Mouse (Mus musculus) lung, adult 2 months (tissue): ENCODE data around the gene Itga10. TPM values are rescaled to one million over a fixed set of nuclear protein-coding genes. Genes with fewer than 3 reads are reported as not detected.

ENCODE experiments used
- DNase-seq: peaks from one replicate; pipeline ENCODE4 v3.0.0; 2022
- H3K4me1 ChIP-seq: fragments of 200-500 bp; 2 replicates; pipeline ENCODE4 v1.6.1; 2011; ENCODE audit warnings: low read length; ENCODE audit not compliant: control insufficient read depth, insufficient read depth
- H3K4me3 ChIP-seq: fragments of 200-500 bp; replicated peaks from 2 replicates; pipeline ENCODE3; 2011; ENCODE audit warnings: low read depth, mild to moderate bottlenecking, control low read depth, low read length; ENCODE audit errors: extremely low read depth
- CTCF ChIP-seq: fragments of 200-500 bp; IDR thresholded peaks from 2 replicates; pipeline ENCODE4 v1.5.1; 2011; ENCODE audit warnings: mild to moderate bottlenecking, low read length, control low read depth; ENCODE audit not compliant: insufficient read depth
- POLR2A ChIP-seq: fragments of 200-500 bp; IDR thresholded peaks from 2 replicates; pipeline ENCODE4 v1.6.1; 2011; ENCODE audit warnings: low read depth, mild to moderate bottlenecking, control low read depth, low read length, borderline replicate concordance; ENCODE audit errors: extremely low read depth
- WGBS: fragments of 180-500 bp; shearing (Covaris S2); methylation state at CpG from one replicate; pipeline ENCODE4 v1.1.7; 2018; 5-methylcytosine and 5-hydroxymethylcytosine counted together
- polyA plus RNA-seq: library from polyadenylated mRNA; depleted of rRNA; stranded (reverse); fragments of >200 nt; gene quantifications from 2 replicates; pipeline ENCODE4 v1.2.3, GENCODE M21; 2012

The Itga10 gene
- polyA plus RNA-seq, 1 experiment = 2.3 TPM

DNA sequence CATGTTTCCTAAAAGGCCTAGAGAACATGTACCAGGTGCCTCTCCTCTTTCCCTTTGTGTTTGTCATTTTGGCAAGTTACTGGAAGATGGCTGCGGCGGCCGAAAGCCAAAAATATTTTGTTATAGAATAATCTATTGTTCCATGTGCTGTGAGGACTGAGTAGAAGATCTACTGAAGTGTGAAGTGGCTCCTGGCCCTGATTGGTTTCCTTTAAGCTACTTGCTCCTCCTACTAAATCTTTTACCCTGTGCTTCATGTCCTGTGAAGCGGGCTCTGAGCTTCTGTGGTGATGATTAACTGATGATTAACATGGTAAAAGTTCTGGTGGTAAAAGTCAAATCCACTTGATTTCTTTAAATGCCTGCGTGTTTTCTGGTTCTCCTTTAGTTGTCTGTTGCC, 21.5 kb downstream of the Itga10 start:
- 90% methylated on average over 5 of the region's 5 CpGs for WGBS

GRCm38 (mm10) chr3:96667316-96667715, 21.9 kb downstream of the Itga10 start:
- H3K4me1 ChIP-seq = no peaks in the 10 kb centered on the region
- no peak overlapping the region for H3K4me3 ChIP-seq
- whole genome bisulfite sequencing = 46% methylated on average over 1 of the region's 1 CpGs
- TF ChIP-seq POLR2A (no peak), CTCF (0 out of 2 replicates have a peak, but pooled peaks have one; percentile 14)
- no peak for DNase-seq

More for the DNA sequence above, 21.5 kb downstream of the Itga10 start:
- Histone ChIP-seq H3K4me3 (no peak overlapping the region), H3K4me1 (no peaks in the 10 kb centered on the region)
- DNase-seq = no peak
- TF ChIP-seq CTCF (no peak), POLR2A (no peak)

DNA sequence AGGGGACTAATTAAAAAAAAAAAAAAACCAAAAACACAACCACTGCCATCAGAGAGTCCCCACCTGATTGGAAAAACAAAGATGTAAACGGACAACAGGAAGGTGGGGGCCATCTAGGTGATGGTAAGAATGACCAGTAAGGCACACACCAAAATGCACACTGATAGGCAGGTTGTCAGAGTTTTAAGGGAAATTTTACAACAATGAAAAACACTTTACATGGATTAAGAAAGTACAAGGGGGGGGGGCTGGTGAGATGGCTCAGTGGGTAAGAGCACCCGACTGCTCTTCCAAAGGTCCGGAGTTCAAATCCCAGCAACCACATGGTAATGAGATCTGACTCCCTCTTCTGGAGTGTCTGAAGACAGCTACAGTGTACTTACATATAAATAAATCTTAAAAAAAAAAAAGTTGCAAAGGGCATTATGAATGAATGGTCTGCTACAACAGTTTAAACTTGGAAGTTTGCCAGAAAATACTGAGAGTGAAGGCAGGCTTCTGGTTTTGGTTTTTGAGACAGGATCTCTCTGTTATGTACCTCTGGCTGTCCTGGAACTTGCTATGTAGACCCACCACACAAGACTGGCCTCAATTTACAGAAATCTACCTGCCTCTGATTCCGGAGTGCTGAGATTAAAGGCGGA, 23.2 kb downstream of the Itga10 start:
- H3K4me1 ChIP-seq = no peaks in the 10 kb centered on the region
- no peak for DNase-seq
- WGBS = 83% methylated on average over 5 of the region's 5 CpGs
- no peak overlapping the region for H3K4me3 ChIP-seq
- TF ChIP-seq CTCF = no peak
- TF ChIP-seq POLR2A = no peak

DNA sequence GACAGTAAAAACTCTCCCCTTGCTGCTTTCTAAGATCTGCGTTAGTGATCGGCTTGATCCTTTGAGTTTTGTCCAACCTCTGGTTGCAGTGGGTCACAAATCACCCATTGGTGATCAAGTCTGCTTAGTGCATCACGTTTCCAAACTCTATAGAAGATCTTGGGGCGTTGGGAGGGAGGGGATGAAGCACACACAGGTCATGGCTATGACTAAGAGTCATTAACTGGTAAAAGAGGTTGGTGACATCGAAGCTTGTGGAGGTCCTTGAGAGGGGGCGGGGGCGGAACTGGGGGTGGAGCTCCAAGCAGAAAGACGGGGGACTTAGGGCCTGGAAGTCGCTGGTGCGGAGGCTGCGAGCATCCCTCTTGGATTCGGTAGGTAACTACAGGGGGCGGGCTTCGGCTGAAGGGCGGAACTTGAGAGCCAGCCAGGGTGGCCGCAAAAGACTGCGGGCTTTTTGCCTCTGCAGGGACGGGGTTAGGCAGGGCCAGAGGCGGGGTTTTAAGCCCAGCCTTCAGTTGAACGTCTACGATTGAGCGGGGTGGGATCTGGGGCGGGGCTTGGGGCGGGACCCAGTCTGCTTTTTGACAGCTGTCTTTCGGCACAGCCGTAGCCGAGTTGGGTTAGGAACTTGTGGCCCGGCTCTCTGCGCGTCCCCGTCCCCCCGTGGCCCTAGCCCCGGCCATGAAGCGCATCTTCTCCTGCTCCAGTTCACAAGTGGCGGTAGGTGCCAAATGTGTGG, 24.5 kb downstream of the Itga10 start, which contains the start of gene Ankrd35:
TSS of gene Ankrd35 (plus strand) at position 405 of the 742 bp plus-strand sequence.
- Histone ChIP-seq H3K4me1 (no peaks in the 10 kb centered on the region), H3K4me3 (peak within 1 kb of the TSS; percentile 56)
- WGBS = 5% methylated on average over 35 of the region's 35 CpGs
- DNase-seq = peak; percentile 75
- TF ChIP-seq POLR2A (peak; percentile 29; the same call in 1 of the 2 replicates), CTCF (0 out of 2 replicates have a peak, but pooled peaks have one; percentile 2)

DNA sequence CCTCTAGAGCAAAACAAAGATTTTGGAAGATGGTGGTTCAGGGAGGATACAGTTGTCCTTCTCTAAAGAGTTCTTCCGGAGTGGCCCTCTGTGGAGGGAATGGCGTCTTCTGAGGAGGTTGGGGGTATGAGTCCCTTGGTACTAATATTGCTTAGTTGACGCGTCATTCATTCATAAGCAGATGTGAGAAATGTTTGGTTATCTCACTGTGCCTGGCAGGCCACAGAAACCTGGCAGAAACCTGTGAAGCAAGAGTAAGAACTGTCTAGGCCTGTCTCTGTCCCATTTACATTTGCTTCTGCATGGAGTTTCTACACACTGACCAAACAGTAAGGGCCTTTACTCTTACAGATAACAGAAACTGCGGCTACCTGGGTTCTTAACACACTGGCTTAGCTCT, 26.1 kb downstream of the Itga10 start:
- DNase-seq = no peak
- Histone ChIP-seq H3K4me1 (no peaks in the 10 kb centered on the region), H3K4me3 (no peak overlapping the region)
- TF ChIP-seq CTCF (no peak), POLR2A (no peak)
- 94% methylated on average over 5 of the region's 5 CpGs for WGBS

DNA sequence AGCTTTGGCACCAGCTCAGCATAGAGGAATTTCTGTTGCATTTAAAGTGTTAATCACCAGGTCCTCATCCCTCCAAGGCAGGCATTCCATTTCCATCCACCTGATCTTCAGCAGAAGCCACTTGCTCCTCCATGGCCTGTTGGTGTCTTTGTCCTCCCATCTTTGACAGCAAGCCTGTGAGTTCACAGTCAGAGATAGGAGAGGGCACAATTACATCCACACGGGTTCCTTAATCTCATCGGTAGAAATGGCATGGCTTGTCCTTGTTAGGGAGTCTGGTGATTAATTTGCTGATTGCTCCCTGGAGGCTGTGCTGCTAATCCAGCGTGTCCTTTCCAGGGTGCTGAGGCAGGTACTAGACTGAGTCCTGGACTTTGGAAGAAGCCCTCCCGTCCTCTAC, 28.1 kb downstream of the Itga10 start:
- 77% methylated on average over 4 of the region's 4 CpGs for WGBS
- no peak for DNase-seq
- H3K4me3 ChIP-seq = no peak overlapping the region
- H3K4me1 ChIP-seq = no peaks in the 10 kb centered on the region
- TF ChIP-seq CTCF (no peak), POLR2A (no peak)

DNA sequence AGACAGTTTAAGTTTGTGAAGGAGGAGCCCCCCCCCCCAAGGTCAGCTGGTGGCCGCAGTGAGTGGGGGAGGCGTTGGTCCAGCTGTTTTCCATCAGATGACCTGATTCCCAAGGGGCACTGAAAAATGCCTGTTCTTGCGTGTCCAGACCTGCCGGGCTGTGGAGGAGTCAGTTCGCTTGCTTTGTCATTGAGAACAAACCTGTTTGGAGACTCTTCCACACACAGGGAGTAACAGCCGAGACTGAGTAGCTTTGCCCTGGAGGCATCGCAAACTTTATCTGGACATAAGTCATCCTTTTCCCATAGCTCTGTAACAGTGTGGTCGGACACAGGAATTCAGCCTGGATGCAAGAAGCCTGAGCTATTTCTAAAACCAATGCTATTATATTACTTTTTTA, 29.1 kb downstream of the Itga10 start:
- TF ChIP-seq POLR2A = no peak
- TF ChIP-seq CTCF = no peak
- WGBS = 59% methylated on average over 8 of the region's 8 CpGs
- H3K4me1 ChIP-seq = no peaks in the 10 kb centered on the region
- no peak overlapping the region for H3K4me3 ChIP-seq
- no peak for DNase-seq

DNA sequence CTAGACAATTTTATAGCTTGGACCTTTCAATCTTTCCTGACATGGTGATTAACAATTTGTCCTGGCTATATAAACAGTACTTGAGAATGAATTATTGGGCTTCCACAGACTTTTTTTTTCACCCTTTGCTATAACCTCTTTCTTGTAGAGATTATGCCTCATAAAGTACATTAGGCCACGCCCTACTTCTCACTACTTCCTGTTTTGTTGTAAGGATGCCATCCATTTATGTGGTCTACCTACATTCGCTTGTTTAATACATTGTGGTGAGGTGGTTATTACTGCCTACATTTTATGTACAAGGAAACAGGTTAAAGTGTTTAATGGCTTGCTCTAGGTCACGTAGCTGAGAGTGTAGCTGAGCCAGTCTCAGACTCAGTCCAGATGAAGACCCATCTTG, 29.8 kb downstream of the Itga10 start:
- TF ChIP-seq POLR2A (no peak), CTCF (no peak)
- H3K4me3 ChIP-seq = no peak overlapping the region
- H3K4me1 ChIP-seq = no peaks in the 10 kb centered on the region
- DNase-seq = no peak
- WGBS = 74% methylated on average over 3 of the region's 3 CpGs

DNA sequence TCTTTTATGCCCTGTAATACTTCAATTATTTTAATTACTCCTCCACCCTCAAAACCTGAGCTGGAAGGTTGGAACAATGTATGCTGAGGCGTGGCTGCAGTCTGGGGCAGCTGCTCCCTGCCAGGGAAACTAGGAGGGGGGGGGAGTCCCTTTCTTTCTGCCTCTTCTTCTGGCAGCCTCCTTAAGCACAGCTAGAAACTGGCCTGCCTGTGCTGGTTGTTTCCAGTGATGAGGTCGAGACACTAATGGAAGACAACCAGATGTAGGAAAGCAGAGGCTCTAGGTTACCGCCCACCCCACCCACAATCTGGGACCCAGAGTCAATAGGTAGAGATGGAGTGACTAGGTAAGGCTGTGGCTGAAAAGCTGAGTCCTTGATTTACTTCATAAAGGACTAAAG, 30.3 kb downstream of the Itga10 start:
- Histone ChIP-seq H3K4me3 (no peak overlapping the region), H3K4me1 (no peaks in the 10 kb centered on the region)
- TF ChIP-seq POLR2A (no peak), CTCF (no peak)
- WGBS = 51% methylated on average over 3 of the region's 3 CpGs
- DNase-seq = no peak

- TF ChIP-seq POLR2A (no peak), CTCF (no peak)
- WGBS = 74% methylated on average over 7 of the region's 7 CpGs
- H3K4me1 ChIP-seq = no peaks in the 10 kb centered on the region
- DNase-seq = no peak
- no peak overlapping the region for H3K4me3 ChIP-seq
These were observed 33.1 kb downstream of the Itga10 start for GRCm38 (mm10) chr3:96678456-96678855.
